ENCODE assay signal across 8 mouse cellular contexts in genomic region chr2:32821041-32821802, GRCm38 (mm10). TPM values are rescaled to one million over a fixed set of nuclear protein-coding genes. Genes with fewer than 3 reads are reported as not detected.
DNase-seq lines count a peak whose midpoint lies in the region; ATAC-seq lines count a peak whose summit lies in the region.

No protein-coding gene starts in this region.

- peaks cover 23% of the 10 kb centered on the region for H3K4me1 ChIP-seq in neural tube, embryonic 15.5 days
- no peaks in the 10 kb centered on the region for H3K4me1 ChIP-seq in liver, embryonic 16.5 days (ENCODE audit: control insufficient read depth, low read depth, low read length)
- H3K4me1 ChIP-seq in forebrain, embryonic 13.5 days: peaks cover 34% of the 10 kb centered on the region

- H3K4me2 ChIP-seq in neural tube, embryonic 15.5 days: no peak overlapping the region
- no peak overlapping the region for H3K4me2 ChIP-seq in liver, embryonic 16.5 days (ENCODE audit: low read depth, low read length)
- H3K4me2 ChIP-seq in forebrain, embryonic 13.5 days: no peak overlapping the region

- no peak overlapping the region for H3K27ac ChIP-seq in neural tube, embryonic 15.5 days (replicated peaks)
- H3K27ac ChIP-seq in liver, embryonic 16.5 days (ENCODE audit: low read length): no peak overlapping the region
- H3K27ac ChIP-seq in forebrain, embryonic 13.5 days: no peak overlapping the region

- WGBS in neural tube, embryonic 15.5 days: 67% methylated on average over 11 of the region's 11 CpGs
- WGBS in liver, embryonic 16.5 days (ENCODE audit: insufficient replicate concordance): 48% methylated on average over 11 of the region's 11 CpGs
- 71% methylated on average over 11 of the region's 11 CpGs for WGBS in forebrain, embryonic 13.5 days

- peak; percentile 62 to 73 for DNase-seq in cerebellum, postnatal 14 days
- DNase-seq in cerebellum, adult 11-12 months: no peak
- peak; percentile 39 for DNase-seq in neural tube, embryonic 10.5 days (ENCODE audit: extremely low spot score, low spot score)
- peak; percentile 63 for DNase-seq in embryo, embryonic 10.5 days (ENCODE audit: low spot score)
- DNase-seq in spleen, postnatal 4 days (ENCODE audit: low spot score in 2 of 2): peak; percentile 45 to 75

- no peak for ATAC-seq in neural tube, embryonic 15.5 days (ENCODE audit: low FRiP score)
- ATAC-seq in liver, embryonic 16.5 days (ENCODE audit: low read depth): peak; percentile 32; the same call in 1 of the 2 replicates
- no peak for ATAC-seq in forebrain, embryonic 13.5 days

- H3K27me3 ChIP-seq in neural tube, embryonic 15.5 days (replicated peaks): no peaks in the 10 kb centered on the region
- H3K27me3 ChIP-seq in liver, embryonic 16.5 days (ENCODE audit: control insufficient read depth, insufficient read depth, low read depth, low read length): no peaks in the 10 kb centered on the region
- no peaks in the 10 kb centered on the region for H3K27me3 ChIP-seq in forebrain, embryonic 13.5 days

- peaks cover 49% of the 10 kb centered on the region for H3K36me3 ChIP-seq in neural tube, embryonic 15.5 days
- H3K36me3 ChIP-seq in liver, embryonic 16.5 days (ENCODE audit: control insufficient read depth, insufficient read depth): no peaks in the 10 kb centered on the region
- peaks cover 28% of the 10 kb centered on the region for H3K36me3 ChIP-seq in forebrain, embryonic 13.5 days (ENCODE audit: poor library complexity, severe bottlenecking)

- no peaks in the 10 kb centered on the region for H3K9me3 ChIP-seq in neural tube, embryonic 15.5 days (replicated peaks)
- H3K9me3 ChIP-seq in liver, embryonic 16.5 days (replicated peaks; ENCODE audit: control insufficient read depth, low read length): no peaks in the 10 kb centered on the region
- H3K9me3 ChIP-seq in forebrain, embryonic 13.5 days (replicated peaks): no peaks in the 10 kb centered on the region

- H3K4me3 ChIP-seq in neural tube, embryonic 15.5 days (replicated peaks): no peak overlapping the region
- no peak overlapping the region for H3K4me3 ChIP-seq in liver, embryonic 16.5 days (ENCODE audit: low read depth, low read length)
- H3K4me3 ChIP-seq in forebrain, embryonic 13.5 days: no peak overlapping the region

- H3K9ac ChIP-seq in neural tube, embryonic 15.5 days (replicated peaks): no peak overlapping the region
- H3K9ac ChIP-seq in liver, embryonic 16.5 days (ENCODE audit: low read depth, low read length): no peak overlapping the region
- no peak overlapping the region for H3K9ac ChIP-seq in forebrain, embryonic 13.5 days

RNA-seq across cellular contexts. Expression of gene Stxbp1, which starts 25.8 kb away (rescaled TPM):
- 276 and 315 TPM in 2 replicates for polyA plus RNA-seq in neural tube, embryonic 15.5 days (2015; fragmentation: Nextera tagmentation; extraction: Ambion mirVana)
- 2.6 and 2.9 TPM in 2 replicates for polyA plus RNA-seq in liver, embryonic 16.5 days (2015; fragmentation: Nextera tagmentation; extraction: Ambion mirVana)
- 97.5 and 109 TPM in 2 replicates for polyA plus RNA-seq in forebrain, embryonic 13.5 days (2015; fragmentation: Nextera tagmentation; extraction: Ambion mirVana)

RNA-seq across cellular contexts. Expression of gene Cfap157, which starts 37.0 kb away (rescaled TPM):
- 1.1 and 2.1 TPM in 2 replicates for polyA plus RNA-seq in neural tube, embryonic 15.5 days (2015; fragmentation: Nextera tagmentation; extraction: Ambion mirVana)
- 0.05 TPM in 1 of 2 replicates, not detected in the other for polyA plus RNA-seq in liver, embryonic 16.5 days (2015; fragmentation: Nextera tagmentation; extraction: Ambion mirVana)
- polyA plus RNA-seq in forebrain, embryonic 13.5 days (2015; fragmentation: Nextera tagmentation; extraction: Ambion mirVana): 0.45 and 1.4 TPM in 2 replicates

RNA-seq across cellular contexts. Expression of gene Ptrh1, which starts 45.6 kb away (rescaled TPM):
- 6.1 and 7.5 TPM in 2 replicates for polyA plus RNA-seq in neural tube, embryonic 15.5 days (2015; fragmentation: Nextera tagmentation; extraction: Ambion mirVana)
- 1.2 TPM in 2 replicates for polyA plus RNA-seq in liver, embryonic 16.5 days (2015; fragmentation: Nextera tagmentation; extraction: Ambion mirVana)
- 4.6 and 5.4 TPM in 2 replicates for polyA plus RNA-seq in forebrain, embryonic 13.5 days (2015; fragmentation: Nextera tagmentation; extraction: Ambion mirVana)

RNA-seq across cellular contexts. Expression of gene Ttc16, which starts 45.8 kb away (rescaled TPM):
- 0.50 and 0.70 TPM in 2 replicates for polyA plus RNA-seq in neural tube, embryonic 15.5 days (2015; fragmentation: Nextera tagmentation; extraction: Ambion mirVana)
- 0.07 and 0.11 TPM in 2 replicates for polyA plus RNA-seq in liver, embryonic 16.5 days (2015; fragmentation: Nextera tagmentation; extraction: Ambion mirVana)
- polyA plus RNA-seq in forebrain, embryonic 13.5 days (2015; fragmentation: Nextera tagmentation; extraction: Ambion mirVana): 0.43 and 0.48 TPM in 2 replicates

RNA-seq across cellular contexts. Expression of gene Fam129b, which starts 54.7 kb away (rescaled TPM):
- polyA plus RNA-seq in neural tube, embryonic 15.5 days (2015; fragmentation: Nextera tagmentation; extraction: Ambion mirVana): 30.7 and 34.7 TPM in 2 replicates
- polyA plus RNA-seq in liver, embryonic 16.5 days (2015; fragmentation: Nextera tagmentation; extraction: Ambion mirVana): 9.4 and 11.9 TPM in 2 replicates
- 21.1 and 23.7 TPM in 2 replicates for polyA plus RNA-seq in forebrain, embryonic 13.5 days (2015; fragmentation: Nextera tagmentation; extraction: Ambion mirVana)

Comparison
In these comparisons a context has a peak if more than half of its experiments do, and no peak if none do; other contexts are left out.
1. RNA of gene Stxbp1, which starts 25.8 kb away (polyA plus RNA-seq): 276 to 315 TPM in neural tube, embryonic 15.5 days and 97.5 to 109 TPM in forebrain, embryonic 13.5 days; 2.6 to 2.9 TPM in liver, embryonic 16.5 days; every median in the first group is over 10 times any median in the second.